16 mouse cellular contexts compared by ENCODE assay signal in genomic region chr8:37345051-37345450, GRCm38 (mm10).
"Had no signal": no experiment of that assay in that cellular context is flagged by ENCODE, and none has a peak within 500 bp of the region (broad histone marks: within the 10 kb centered on the region; RNA-seq: fewer than 3 reads in every experiment).

No protein-coding gene starts in this region.

- H3K4me1 ChIP-seq: limb, embryonic 12.5 days; limb, embryonic 15.5 days; midbrain, embryonic 13.5 days; stomach, embryonic 15.5 days had no signal

- H3K27ac ChIP-seq: kidney, postnatal 0 days; layer of hippocampus, adult 2 months; limb, embryonic 12.5 days; limb, embryonic 15.5 days; liver, embryonic 14.5 days; macrophage; midbrain, embryonic 13.5 days; stomach, embryonic 15.5 days had no signal

- H3K4me3 ChIP-seq: layer of hippocampus, adult 2 months; limb, embryonic 12.5 days; limb, embryonic 15.5 days; midbrain, embryonic 13.5 days; stomach, embryonic 15.5 days had no signal

- H3K4me2 ChIP-seq: limb, embryonic 12.5 days; limb, embryonic 15.5 days; liver, embryonic 11.5 days; lung, embryonic 14.5 days; midbrain, embryonic 13.5 days; stomach, embryonic 15.5 days had no signal

- H3K36me3 ChIP-seq: limb, embryonic 12.5 days; limb, embryonic 15.5 days; midbrain, embryonic 13.5 days; stomach, embryonic 15.5 days had no signal

- H3K9me3 ChIP-seq: limb, embryonic 12.5 days; limb, embryonic 15.5 days; midbrain, embryonic 13.5 days; stomach, embryonic 15.5 days had no signal

- H3K9ac ChIP-seq: limb, embryonic 12.5 days; limb, embryonic 15.5 days; liver, embryonic 14.5 days; liver, postnatal 0 days; lung, embryonic 14.5 days; midbrain, embryonic 13.5 days; stomach, embryonic 15.5 days had no signal

- ATAC-seq: liver, postnatal 0 days; lung, postnatal 0 days; midbrain, embryonic 13.5 days had no signal

- H3K27me3 ChIP-seq: limb, embryonic 12.5 days; limb, embryonic 15.5 days; midbrain, embryonic 13.5 days; stomach, embryonic 15.5 days had no signal

- DNase-seq: kidney, adult 2 months; kidney, postnatal 25 days; layer of hippocampus, adult 9-11 months; liver, postnatal 0 days; lung, embryonic 14.5 days; thymus, postnatal 25 days had no signal
